Mouse (Mus musculus) hindbrain, embryonic 10.5 days (tissue): Measurements from ENCODE around the gene Ppfia1. TPM values are rescaled to one million over a fixed set of nuclear protein-coding genes. Genes with fewer than 3 reads are reported as not detected.
A peak's percentile ranks its signal among the peaks of the same experiment; 100 is the strongest.

Experiments
- DNase-seq: peaks from one replicate; pipeline ENCODE4 v3.0.0-alpha.2; 2017; ENCODE audit warnings: low spot score
- H3K27ac ChIP-seq: fragments of 300-500 bp; sonication (generic); 2 replicates; pipeline ENCODE4 v1.5.1; 2016; ENCODE audit warnings: mild to moderate bottlenecking, moderate library complexity
- H3K27me3 ChIP-seq: fragments of 300-500 bp; sonication (generic); 2 replicates; pipeline ENCODE4 v1.6.1; 2016; ENCODE audit warnings: mild to moderate bottlenecking; ENCODE audit not compliant: poor library complexity, insufficient read depth, severe bottlenecking
- H3K36me3 ChIP-seq: fragments of 300-500 bp; sonication (generic); 2 replicates; pipeline ENCODE4 v1.6.1; 2016; ENCODE audit warnings: mild to moderate bottlenecking, moderate library complexity
- H3K4me1 ChIP-seq: fragments of 300-500 bp; sonication (generic); replicated peaks from 2 replicates; pipeline ENCODE4 v1.6.1; 2016; ENCODE audit warnings: mild to moderate bottlenecking
- H3K4me3 ChIP-seq: fragments of 300-500 bp; sonication (generic); 2 replicates; pipeline ENCODE4 v1.5.1; 2016; ENCODE audit warnings: mild to moderate bottlenecking, moderate library complexity
- H3K9me3 ChIP-seq: fragments of 300-500 bp; sonication (generic); 2 replicates; pipeline ENCODE4 v1.6.1; 2016; ENCODE audit warnings: mild to moderate bottlenecking, moderate library complexity
- WGBS: fragments of 180-500 bp; shearing (Covaris S2); methylation state at CpG from one replicate; pipeline ENCODE4 v1.1.7; 2016; 5-methylcytosine and 5-hydroxymethylcytosine counted together
- polyA plus RNA-seq: library from polyadenylated mRNA; unstranded; fragments of >200 nt; fragmentation: Nextera tagmentation; extraction: Ambion mirVana; gene quantifications from 2 replicates; pipeline ENCODE4 v1.2.1, GENCODE M21; 2016

Gene Ppfia1
- 33.2 and 38.1 TPM in 2 replicates for polyA plus RNA-seq

DNA sequence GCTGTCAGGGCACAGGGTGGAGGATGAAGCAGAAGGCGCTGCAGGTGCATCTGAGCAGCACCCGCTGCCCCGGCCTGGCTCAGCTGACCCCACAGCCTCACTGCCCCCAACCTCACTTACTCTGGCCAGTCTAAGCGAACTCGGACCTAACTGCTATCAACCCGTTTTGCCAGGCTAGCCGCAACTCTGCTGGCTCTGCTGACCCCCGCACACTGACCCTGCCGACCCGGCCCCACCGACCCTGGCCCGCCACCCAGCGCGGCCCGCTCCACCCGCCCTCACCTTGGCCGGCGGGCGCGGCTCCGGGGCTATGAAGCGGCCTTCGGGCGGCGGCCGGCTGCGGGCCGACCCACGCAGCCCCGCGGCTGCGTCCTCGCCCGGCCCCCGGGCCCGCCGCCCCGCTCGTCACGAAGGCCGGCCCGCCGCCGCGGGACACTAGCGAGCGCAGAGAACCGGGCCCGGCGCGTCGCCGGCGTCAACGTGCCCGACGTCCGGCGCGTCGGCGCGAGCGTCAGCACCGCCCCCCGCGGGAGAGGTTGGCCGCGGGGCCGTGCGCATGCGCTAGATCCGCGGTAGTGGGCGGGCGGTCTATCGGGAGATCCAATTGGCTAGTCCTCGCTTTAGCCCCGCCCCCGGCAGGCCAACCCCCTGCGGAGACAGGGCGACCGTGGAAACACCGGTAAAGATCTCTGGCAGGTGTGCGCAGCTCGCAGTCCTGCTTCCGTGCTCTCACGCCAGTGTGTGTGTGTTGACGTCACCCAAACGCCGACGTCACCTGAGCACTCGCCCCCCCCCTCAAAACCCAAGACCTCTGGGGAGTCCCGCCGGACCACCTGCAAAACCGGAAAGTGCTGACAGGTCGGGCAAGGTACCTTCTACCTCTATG lies at the start of gene Ppfia1:
Ppfia1 (minus strand) TSS at position 493 of the 886 bp plus-strand sequence.
- Histone ChIP-seq H3K36me3 (peaks cover 41% of the 10 kb centered on the region), H3K9me3 (no peaks in the 10 kb centered on the region), H3K4me3 (peak within 1 kb of the TSS; percentile 98), H3K4me1 (peaks cover 37% of the 10 kb centered on the region), H3K27me3 (peaks cover 28% of the 10 kb centered on the region; the same call in 1 of the 2 replicates), H3K27ac (peak within 1 kb of the TSS; percentile 94)
- DNase-seq: peak; percentile 96
- under 1% methylated on average over 97 of the region's 97 CpGs for WGBS

DNA sequence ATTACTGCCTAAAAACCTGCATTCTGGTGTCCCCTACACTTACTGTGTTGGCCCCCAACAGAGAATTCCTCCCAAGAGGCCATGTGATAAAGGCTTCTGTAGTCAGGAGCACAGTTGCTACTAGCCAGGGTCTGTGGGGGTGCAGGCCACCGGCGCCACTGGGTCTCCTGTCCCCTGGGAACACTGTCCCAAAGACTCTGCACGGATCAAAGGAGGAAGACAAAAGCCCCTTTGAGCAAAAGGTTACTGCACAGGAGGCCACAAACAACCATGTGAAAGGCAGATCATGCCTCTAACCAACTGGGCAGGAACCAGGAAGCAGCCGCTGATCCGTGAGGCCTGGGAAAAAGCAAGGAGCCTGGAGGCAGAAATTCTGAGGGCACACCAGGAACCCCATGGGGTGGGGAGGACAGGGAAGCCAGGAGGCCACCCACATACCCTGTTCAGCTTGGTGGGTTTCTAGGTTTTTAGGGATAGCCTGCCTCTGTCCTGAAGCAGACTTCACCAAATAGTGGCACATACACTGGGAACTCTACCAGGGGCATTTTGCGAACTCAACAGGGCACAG lies 46.9 kb upstream of the Ppfia1 start:
- Histone ChIP-seq H3K9me3 (no peaks in the 10 kb centered on the region), H3K27ac (peak overlapping the region; percentile 81), H3K27me3 (peaks cover 9% of the 10 kb centered on the region; the same call in 1 of the 2 replicates), H3K36me3 (peaks cover 25% of the 10 kb centered on the region), H3K4me3 (no peak overlapping the region), H3K4me1 (peaks cover 26% of the 10 kb centered on the region)
- DNase-seq: peak; percentile 40
- WGBS: 23% methylated on average over 6 of the region's 6 CpGs

DNA sequence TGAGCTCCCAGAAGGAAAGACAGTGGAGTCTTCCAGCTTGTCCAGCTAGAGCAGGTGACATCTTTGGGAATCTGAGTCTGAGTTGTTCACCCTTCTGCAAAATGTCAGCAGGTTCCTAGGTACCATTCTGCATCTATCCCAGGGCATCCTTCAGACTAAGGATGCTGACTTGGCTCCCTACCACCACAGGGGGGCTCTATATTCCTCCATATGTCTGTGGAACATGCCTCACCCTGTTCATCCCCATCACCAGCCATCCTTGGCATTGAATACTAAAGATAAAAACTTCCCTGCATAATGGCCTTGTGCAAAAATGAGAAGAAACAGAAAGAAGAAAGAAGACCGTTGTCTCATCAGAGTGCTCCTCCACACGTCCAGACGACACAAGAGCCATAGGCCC lies 36.0 kb upstream of the Ppfia1 start:
- 85% methylated on average over 3 of the region's 3 CpGs for WGBS
- DNase-seq: no peak

DNA sequence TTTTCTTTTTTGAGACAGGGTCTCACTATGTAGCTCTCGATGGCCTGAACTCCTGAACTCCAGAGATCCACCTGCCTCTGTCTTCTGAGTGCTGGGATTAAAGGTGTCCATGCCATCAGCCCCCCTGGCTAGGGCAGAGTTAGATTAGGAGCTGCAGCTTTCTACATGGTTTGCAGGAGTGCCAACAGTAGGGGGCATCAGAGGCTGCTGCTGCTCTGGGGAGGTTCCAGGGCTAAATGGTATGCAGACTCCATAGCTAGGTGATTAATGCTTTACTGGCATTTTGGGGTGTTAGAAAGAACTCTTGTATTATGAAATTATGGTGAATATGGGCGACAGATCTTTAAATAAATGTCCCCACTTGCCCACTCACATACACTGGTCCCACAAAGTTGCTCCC lies 33.8 kb upstream of the Ppfia1 start:
- WGBS: 36% methylated on average over 2 of the region's 2 CpGs
- peaks cover 8% of the 10 kb centered on the region; the same call in 1 of the 2 replicates for H3K27me3 ChIP-seq
- H3K27ac ChIP-seq: peak overlapping the region; percentile 50; the same call in 1 of the 2 replicates
- H3K9me3 ChIP-seq: no peaks in the 10 kb centered on the region
- H3K4me3 ChIP-seq: no peak overlapping the region
- peak; percentile 47 for DNase-seq
- peaks cover 13% of the 10 kb centered on the region for H3K36me3 ChIP-seq
- H3K4me1 ChIP-seq: peaks cover 30% of the 10 kb centered on the region

More for the DNA sequence above, 36.0 kb upstream of the Ppfia1 start:
- peak overlapping the region; percentile 64 for H3K27ac ChIP-seq
- H3K36me3 ChIP-seq: peaks cover 19% of the 10 kb centered on the region
- H3K27me3 ChIP-seq: peaks cover 8% of the 10 kb centered on the region; the same call in 1 of the 2 replicates
- H3K9me3 ChIP-seq: no peaks in the 10 kb centered on the region
- peaks cover 14% of the 10 kb centered on the region; the same call in 1 of the 2 replicates for H3K4me1 ChIP-seq
- H3K4me3 ChIP-seq: no peak overlapping the region

DNA sequence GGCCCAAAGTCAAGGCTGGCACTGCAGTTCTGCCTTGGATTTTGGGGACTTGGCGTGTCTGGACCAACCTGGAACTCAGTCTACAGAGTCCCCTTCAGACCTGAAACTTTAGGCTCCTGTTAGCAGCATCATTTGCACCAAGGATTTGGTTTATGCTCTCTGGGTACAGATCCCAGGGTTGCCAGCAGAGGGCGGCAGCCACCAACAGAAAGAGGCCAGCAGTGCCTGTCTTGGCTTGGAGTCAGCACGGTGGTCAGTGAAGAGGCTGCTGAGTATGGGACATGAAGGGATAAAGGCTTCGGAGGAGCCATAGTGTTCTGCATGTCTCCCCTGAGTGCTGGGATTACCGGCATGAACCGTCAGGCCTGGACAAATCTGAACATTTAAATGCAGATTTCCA lies 32.1 kb upstream of the Ppfia1 start:
- Histone ChIP-seq H3K27me3 (peaks cover 8% of the 10 kb centered on the region; the same call in 1 of the 2 replicates), H3K4me3 (no peak overlapping the region), H3K4me1 (peaks cover 43% of the 10 kb centered on the region), H3K9me3 (no peaks in the 10 kb centered on the region), H3K27ac (no peak overlapping the region), H3K36me3 (peaks cover 6% of the 10 kb centered on the region; the same call in 1 of the 2 replicates)
- WGBS: 12% methylated on average over 6 of the region's 6 CpGs
- peak; percentile 87 for DNase-seq

DNA sequence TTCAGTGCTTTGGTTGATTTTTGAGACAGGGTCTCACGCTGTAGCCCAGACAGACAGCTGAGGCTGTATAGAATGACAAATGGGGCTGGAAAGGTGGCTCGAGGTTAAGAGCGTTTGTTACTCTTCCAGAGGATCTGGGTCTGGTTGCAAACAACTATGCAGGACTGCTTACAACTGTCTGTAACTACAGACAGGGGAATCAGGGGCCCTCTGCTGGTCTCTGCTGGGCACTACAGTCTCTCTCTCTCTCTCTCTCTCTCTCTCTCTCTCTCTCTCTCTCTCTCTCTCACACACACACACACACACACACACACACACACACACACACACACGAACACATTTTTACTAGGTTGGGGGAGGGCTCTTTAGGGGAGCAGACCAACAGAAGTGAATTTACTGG lies 30.1 kb upstream of the Ppfia1 start:
- peaks cover 8% of the 10 kb centered on the region; the same call in 1 of the 2 replicates for H3K27me3 ChIP-seq
- H3K9me3 ChIP-seq: no peaks in the 10 kb centered on the region
- H3K36me3 ChIP-seq: peaks cover 21% of the 10 kb centered on the region
- H3K27ac ChIP-seq: no peak overlapping the region
- peak; percentile 60 for DNase-seq
- H3K4me3 ChIP-seq: no peak overlapping the region
- WGBS: 7% methylated on average over 4 of the region's 4 CpGs
- H3K4me1 ChIP-seq: peaks cover 34% of the 10 kb centered on the region

DNA sequence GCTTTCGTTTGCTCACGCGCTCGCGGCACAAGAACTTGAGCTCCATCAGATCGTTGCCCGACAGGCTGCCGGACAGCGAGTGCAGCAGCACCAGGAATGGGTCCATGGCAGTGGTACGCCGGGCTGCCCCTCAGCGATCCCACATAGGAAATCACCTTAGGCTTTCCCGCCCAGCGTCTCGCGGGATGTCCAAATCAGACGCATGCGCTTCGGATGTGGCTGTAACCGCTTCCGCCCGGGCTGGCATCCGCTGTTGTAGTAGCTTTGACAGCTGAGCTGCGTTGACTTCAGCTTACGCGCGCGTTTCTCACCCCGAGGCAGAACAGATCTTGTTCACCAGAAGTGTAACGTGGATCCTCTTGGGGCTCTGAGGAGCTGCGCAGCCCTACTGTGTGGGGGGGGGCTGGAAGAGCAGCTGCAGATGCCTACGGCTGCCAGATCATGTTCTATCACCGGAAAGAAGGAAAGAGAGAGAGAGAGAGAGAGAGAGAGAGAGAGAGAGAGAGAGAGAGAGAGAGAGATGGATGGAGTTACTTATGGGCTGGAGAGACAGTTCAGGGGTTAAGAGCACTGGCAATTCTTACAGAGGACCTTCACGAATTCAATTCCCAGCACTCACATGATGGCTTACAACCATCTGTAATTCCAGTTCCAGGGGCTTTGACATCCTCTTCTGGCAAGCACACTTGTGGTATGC lies 28.9 kb upstream of the Ppfia1 start, which contains the start of gene Fadd:
Fadd (minus strand) TSS at position 180 of the 697 bp plus-strand sequence.
- Histone ChIP-seq H3K9me3 (no peaks in the 10 kb centered on the region), H3K4me1 (peaks cover 34% of the 10 kb centered on the region), H3K27me3 (peaks cover 8% of the 10 kb centered on the region; the same call in 1 of the 2 replicates), H3K4me3 (peak within 1 kb of the TSS; percentile 88), H3K27ac (peak within 1 kb of the TSS; percentile 94), H3K36me3 (peaks cover 30% of the 10 kb centered on the region)
- peak; percentile 95 for DNase-seq
- 3% methylated on average over 34 of the region's 34 CpGs for WGBS

DNA sequence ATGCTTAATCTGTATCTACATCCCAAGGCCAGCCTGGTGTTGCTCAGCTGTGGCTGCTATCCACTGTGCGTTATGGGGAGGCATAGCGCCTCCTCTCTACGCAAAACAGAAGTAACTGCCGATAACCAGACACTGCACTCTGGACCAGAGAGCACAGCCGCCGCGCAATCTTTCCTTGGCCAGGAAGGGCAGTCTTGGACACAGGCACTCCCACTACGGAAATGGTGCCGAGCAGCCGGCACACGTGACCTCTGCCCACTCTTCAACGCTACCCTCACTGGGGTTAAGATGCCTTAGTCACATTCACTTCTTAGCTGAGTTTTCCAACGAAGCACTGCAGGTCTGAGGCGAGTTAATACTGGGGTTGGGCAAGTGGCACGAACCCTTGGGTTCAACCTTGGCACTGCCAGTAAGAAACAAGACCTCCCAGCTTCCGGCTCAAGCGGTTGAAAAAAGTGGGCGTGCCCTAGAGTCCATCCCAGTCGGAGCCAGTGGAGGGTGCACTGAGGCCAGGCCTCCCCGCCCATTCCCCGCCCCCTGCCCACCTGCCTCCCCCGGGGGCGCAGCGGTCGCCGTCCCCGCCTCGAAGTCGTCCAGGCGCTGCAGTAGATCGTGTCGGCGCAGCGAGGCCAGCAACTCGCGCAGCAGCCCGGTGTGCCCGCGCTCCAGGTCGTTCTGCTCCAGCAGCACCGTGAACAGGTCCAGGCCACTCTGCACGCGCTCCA lies 28.2 kb upstream of the Ppfia1 start:
- 2% methylated on average over 43 of the region's 43 CpGs for WGBS

DNA sequence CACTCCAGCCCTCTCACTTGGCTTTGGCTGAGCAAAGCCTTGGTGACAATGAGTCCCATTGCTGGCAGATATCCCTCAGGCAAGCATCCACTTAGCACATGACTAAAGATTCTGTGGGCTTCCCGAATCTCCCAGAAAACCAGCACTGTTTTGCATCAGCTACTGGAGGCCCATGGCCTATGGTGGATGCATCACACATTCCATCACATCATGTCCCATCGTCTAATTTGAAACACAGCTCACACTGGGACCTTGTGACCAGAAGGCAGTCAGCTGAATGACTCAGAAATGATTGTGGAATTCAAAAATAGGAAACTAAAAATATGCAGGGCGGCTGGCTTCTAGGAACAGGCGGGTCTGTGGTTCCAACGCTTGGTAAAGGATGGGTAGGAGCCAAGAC lies 24.3 kb upstream of the Ppfia1 start:
- no peak for DNase-seq
- 92% methylated on average over 5 of the region's 5 CpGs for WGBS
- H3K4me1 ChIP-seq: peaks cover 20% of the 10 kb centered on the region
- H3K36me3 ChIP-seq: peaks cover 30% of the 10 kb centered on the region
- no peaks in the 10 kb centered on the region for H3K9me3 ChIP-seq
- H3K4me3 ChIP-seq: no peak overlapping the region
- H3K27ac ChIP-seq: no peak overlapping the region
- no peaks in the 10 kb centered on the region for H3K27me3 ChIP-seq

More for the DNA sequence above, 28.2 kb upstream of the Ppfia1 start:
- Histone ChIP-seq H3K4me1 (peaks cover 30% of the 10 kb centered on the region), H3K4me3 (peak overlapping the region; percentile 88), H3K27me3 (peaks cover 8% of the 10 kb centered on the region; the same call in 1 of the 2 replicates), H3K9me3 (no peaks in the 10 kb centered on the region), H3K27ac (peak overlapping the region; percentile 94), H3K36me3 (peaks cover 30% of the 10 kb centered on the region)
- peak; percentile 86 for DNase-seq

DNA sequence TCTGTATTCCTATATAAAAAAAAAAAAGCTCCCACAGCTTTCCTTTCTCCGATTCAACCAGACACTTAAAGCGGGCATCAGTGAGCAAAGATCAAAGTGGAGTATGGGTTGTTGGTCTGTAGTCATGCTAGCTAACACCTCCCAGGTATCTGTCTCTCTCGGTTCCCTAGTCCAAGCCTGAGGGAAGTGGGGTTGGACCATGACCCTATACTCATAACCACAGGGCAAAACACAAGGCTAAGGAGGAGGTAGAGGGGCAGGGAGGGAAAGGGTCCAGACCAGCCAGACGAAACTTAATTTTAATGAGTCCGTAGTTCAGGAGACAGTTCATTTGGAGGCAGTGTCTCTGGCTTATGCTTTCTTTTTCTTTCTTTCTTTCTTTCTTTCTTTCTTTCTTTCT lies 18.7 kb upstream of the Ppfia1 start:
- H3K36me3 ChIP-seq: no peaks in the 10 kb centered on the region
- H3K4me3 ChIP-seq: no peak overlapping the region
- WGBS: 86% methylated on average over 5 of the region's 5 CpGs
- no peaks in the 10 kb centered on the region for H3K9me3 ChIP-seq
- H3K27ac ChIP-seq: no peak overlapping the region
- H3K4me1 ChIP-seq: no peaks in the 10 kb centered on the region
- H3K27me3 ChIP-seq: peaks cover 11% of the 10 kb centered on the region; the same call in 1 of the 2 replicates
- no peak for DNase-seq

DNA sequence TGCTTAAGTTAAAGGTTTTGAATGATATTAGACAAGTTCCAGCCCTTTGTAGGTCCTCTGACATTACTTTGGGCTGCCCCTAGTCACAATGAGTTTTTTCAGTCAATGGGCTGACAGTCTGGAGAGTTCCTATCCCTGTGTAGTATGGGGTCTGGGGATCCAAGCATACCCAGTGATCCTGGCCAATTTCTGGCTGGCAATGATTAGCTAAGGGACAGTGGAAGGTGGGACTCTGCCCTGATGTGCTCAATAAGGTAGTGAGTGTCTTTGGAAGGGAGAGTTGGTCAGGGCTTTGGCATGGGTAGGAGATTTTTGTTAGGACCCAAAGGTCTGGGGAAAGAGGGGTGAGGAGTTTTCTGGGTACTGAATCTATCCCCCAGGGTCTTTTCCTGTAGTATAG lies 18.1 kb upstream of the Ppfia1 start:
- Histone ChIP-seq H3K9me3 (no peaks in the 10 kb centered on the region), H3K27me3 (peaks cover 17% of the 10 kb centered on the region; the same call in 1 of the 2 replicates), H3K27ac (no peak overlapping the region), H3K4me3 (no peak overlapping the region), H3K36me3 (no peaks in the 10 kb centered on the region), H3K4me1 (no peaks in the 10 kb centered on the region)
- DNase-seq: no peak

DNA sequence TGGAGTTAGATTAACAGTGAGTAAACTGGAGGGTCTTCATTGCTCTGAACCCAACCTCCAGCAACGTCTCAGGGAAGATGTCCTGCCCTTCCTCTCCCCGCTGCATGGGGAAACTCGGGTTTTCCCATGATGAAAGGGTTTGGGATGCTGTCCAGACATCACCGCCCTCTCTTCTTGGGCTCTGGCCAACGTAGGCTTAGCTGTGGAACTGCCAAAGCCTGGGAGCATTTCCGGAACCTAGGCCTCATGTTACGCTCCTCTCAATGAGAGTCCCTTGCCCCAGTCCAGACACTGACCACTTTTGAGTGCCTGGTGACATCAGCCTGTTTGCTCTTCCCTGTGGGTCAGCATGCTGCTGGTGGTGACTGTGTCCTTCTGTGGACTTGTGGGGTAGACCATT lies 15.9 kb upstream of the Ppfia1 start:
- Histone ChIP-seq H3K4me1 (peaks cover 5% of the 10 kb centered on the region), H3K27ac (no peak overlapping the region), H3K9me3 (no peaks in the 10 kb centered on the region), H3K4me3 (no peak overlapping the region), H3K36me3 (no peaks in the 10 kb centered on the region), H3K27me3 (peaks cover 39% of the 10 kb centered on the region)
- 85% methylated on average over 7 of the region's 7 CpGs for WGBS
- no peak for DNase-seq
